Mouse (Mus musculus) kidney, postnatal 36 days (tissue): ENCODE data around the gene Pan3.

ENCODE experiments used
- DNase-seq, 2 experiments: peaks; one replicate each; pipeline ENCODE4 v3.0.0; 2021 to 2022; ENCODE audit warnings: mixed read lengths in 2 of 2

Gene Pan3

DNA sequence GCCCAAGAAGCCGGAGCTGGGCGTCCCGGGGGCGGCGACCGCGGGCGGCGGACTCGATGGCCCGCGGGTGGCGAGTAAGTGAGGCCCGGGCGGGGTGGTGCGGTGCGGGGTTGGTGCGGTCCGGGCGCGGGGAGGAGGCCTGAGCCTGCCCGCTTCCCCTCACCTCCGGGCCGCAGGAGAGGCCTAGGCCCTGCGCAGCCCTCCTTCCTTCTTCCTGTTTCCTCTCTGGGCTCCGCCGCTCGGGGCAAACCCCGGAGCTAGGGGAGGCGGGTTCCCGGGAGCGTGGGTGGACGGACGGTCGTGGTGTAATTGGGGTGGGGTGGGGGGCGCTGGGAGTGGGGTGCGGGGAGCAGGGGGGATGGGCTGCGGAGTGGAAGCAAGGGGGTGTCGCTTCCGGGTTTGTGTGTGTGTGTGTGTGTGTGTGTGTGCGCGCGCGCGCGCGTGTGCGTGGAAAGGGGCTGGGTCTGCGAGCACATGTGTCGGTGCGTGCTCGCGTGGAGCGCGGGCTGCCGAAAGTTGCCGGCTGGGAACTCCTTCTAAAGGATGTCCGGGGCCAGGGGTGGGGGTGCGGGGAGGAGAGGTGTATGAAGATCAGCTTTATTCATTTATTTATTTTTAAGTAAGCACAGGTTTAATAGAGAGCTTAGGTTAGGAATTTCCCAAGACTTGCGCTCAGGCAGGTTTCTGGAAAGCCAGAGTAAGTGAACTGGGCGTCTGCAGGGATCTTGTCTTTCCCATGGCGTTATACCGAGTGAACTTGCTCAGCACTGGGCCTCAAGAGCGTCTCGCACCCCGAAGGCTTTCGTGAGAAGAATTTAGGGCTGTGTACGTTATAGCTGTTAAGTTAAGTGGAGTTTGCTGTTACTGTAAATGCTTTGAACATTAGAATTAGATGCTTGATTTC, 1.2 kb downstream of the Pan3 start:
- peak; percentile 76 to 84 for DNase-seq

DNA sequence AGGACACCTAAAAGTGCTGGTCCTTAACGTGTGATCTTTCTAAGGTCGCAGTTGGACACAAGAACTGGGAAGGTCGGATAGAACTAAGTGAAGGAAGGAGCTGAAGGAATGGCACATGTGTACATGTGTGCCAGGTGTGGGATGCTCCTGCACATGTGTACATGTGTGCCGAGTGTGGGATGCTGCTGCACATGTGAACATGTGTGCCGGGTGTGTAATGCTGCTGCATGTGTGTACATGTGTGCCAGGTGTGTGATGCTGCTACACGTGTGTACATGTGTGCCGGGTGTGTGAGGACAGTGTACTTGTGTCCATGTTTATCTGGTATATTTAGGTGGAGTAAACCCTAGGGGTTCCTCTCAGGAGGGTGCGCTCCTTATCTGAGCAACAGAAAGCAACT, 3.0 kb downstream of the Pan3 start:
- DNase-seq: no peak

DNA sequence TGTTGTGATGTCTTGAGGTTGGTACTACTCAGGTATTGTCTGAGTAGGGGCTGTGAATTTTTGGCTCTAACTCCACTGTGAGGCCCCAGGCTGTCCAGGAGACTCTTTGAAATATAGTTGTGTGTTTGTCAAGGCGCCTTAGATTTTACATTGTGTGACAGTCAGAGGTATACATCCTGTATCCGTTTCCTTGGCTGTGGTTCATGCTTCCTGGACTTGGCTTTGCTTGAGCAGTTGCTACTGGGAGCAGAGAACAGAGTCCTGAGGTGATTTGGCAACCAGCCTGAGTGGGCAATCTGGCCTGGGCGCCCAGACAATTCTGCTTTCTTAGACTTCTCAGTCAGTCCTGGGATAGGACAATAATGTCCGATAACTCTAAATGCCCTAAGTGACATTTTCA, 5.3 kb downstream of the Pan3 start:
- DNase-seq: peak; percentile 85 to 88

DNA sequence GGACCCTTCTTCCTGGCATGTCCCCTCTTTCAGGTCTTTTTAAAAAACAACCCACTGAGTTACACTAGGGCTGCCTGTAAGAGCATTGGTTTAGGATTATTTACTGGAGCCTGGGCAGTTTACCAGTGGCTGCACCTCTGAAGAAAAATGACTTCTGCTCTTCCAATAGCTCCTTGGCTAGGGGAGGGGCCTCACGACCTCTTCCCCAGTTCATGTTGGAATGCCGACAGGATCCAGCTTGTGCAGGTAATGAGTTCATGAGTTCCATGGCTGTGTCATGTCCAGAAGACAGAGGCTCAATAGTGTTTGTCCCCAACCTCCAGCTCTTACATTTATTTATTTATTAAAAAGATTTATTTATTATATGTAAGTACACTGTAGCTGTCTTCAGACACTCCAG, 5.8 kb downstream of the Pan3 start:
- DNase-seq: peak; percentile 61 to 72

DNA sequence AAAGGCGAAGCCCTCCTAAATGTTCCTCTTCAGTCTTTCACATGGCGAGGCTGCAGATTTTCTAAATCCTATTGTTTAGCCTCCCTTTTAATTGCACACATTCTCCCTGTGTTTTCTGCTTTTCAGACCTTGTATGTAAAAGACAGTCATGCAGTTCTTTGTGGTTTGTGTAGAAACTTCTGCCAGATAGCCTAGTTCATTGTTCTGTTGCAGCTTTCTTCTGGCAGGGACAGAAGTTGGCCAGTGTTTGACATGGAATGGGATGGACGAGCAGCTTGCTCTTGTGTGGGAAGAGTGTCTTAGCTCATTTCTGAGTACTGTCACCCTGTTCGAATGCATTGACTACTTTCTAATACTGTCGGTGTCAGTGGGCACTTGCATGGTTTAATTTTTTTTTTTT, 6.5 kb downstream of the Pan3 start:
- DNase-seq: no peak

DNA sequence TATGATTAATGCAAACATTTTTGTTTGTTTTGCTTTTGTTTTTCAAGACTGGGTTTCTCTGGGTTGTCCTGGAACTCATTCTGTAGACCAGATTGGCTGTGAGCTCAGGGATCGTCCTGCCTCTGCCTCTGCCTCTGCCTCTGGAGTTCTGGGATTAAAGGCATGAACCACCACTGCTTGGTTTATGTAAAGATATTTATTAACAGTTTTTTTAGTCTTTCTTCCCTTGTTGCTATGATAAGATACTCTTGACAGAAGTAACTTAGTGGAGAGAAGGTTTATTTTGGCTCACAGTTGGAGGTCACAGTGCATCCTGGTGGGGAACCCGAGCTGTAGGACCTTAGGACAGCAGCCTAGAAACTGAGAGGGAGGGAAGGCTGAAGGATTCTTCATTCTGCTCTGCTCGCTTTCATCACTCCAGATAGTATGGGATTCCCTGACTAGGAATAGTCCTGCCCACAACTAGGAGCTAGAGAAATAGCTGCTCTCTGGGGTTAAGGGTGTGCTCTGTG, 11.1 kb downstream of the Pan3 start:
- no peak for DNase-seq

DNA sequence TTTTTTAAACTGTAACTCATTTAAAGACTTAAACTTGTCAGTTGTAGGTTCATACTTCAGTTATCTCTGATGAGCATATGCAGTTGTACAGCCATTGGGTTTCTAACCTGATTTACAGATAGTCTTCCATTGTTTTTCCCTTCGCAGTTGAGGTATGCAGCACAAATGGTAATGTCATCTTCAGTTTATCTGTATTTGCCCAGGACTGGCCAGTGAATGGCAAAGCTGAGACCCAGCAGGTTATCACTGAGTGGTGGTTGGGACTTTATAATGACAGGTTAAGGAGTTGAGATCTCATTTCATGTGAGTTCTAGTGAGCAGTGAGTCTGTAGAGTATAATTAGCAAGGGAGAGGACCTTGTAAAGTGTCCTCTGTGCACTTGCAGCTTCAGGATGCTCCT, 12.0 kb downstream of the Pan3 start:
- DNase-seq: no peak

DNA sequence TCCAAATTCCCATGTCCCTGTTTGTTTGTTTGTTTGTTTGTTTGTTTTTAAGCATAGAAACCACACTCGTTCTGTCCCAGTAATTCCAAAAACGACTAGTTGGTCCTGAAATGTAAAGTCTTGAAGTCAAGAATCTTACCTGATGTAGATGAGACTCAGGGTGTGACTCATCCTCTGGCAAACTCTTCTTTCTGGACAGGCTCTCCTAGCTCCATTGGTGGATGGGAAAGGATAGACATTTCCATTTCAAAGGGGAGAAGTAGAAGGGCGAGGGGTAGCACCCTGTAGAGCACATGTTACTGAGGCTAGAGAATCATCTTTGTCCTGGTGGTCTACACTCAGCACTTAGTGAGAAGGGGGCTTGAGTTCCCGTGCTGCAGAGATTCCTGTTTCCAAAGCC, 12.8 kb downstream of the Pan3 start:
- DNase-seq: no peak

DNA sequence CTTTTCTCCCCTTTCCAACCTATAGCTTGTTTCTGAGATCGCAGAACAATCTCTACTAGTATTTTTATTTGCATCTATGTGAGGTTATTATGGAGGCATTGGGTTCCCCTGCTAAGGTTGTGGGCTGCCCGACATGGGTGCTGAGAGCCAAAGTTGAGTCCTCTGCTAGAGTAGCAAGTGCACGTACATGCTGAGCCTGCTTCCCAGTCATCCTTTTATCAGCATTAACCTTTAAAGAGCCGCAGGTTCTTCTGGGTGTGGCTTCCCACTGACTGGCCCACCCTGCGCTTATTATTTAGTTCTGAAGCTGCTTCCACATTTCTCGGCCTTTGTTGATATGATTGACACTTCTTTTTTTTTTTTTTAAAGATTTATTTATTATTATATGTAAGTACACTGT, 14.3 kb downstream of the Pan3 start:
- DNase-seq: no peak

DNA sequence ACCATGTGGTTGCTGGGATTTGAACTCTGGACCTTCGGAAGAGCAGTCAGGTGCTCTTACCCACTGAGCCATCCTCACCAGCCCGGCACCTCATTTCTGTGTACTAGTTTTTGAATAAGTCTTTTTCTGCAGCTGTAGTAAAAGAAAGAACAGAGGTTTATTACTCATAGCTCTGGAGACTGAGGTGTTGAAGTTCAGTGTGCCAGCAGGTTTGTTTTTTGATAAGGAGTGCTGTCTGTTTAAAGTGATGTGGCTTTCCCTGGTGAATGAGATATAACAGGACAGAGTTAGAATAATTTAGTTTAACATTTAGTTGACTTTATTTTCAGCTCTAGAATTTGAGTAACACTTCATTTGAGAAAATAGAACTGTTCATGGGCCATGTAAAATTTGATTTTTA, 14.8 kb downstream of the Pan3 start:
- DNase-seq: no peak

DNA sequence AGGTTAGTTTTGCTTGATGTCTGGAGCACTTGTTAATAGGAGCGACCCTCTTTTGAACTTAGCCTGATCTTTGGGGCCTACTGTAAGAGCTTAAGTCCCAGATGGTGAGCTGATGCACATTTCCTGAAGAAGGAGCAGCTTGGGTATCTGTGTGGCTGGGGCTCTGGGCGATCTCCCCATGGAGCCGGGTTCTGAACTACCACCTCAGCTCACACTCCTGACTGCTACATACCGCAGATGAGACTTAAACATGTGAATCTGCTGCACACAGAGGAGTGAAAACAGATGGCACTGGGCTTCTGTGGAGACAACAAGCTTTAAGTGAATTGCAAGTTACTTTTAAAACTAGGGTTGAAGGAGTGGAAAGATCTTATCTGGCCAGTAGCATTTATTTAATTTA, 15.3 kb downstream of the Pan3 start:
- DNase-seq: no peak

DNA sequence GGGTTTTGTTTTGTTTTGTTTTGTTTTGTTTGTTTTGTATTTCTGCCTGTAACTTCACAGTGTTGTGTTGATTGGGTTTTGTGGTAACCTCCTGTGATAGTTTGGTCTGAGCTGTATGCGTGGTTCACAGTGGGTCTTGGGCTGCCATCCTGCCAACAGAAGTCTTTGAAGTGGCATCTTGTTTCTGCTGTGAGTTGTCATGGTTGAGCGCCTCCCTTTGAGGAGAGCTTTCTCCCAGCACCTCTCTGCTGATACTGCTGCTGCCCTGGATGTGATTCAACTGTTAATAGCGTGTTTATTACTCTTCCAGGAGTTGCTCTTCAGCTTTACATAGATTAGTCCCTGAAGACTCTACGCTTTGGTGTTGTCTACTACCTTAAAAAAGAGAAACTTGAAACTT, 18.6 kb downstream of the Pan3 start:
- peak; percentile 39 to 54 for DNase-seq

DNA sequence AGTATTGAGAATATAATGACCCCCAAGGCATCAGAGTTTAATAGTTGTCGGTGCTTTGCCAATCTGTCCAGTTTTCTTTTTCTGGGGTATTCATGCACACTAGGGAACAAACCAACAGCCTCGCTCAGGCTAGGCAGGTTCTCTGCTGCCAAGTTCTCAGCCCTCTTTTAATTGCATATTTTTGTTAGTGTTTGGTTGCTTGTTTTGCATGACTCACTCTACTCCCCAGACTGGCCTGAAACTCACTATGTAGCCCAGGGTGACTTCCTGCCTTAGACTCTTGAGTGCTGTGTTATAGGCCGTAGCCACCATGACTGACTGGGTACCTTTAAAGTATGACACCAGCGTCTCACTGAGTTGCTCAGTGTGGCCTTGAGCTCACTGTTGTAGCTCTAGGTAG, 19.0 kb downstream of the Pan3 start:
- DNase-seq: peak in 1 of 2 experiments; percentile 42

DNA sequence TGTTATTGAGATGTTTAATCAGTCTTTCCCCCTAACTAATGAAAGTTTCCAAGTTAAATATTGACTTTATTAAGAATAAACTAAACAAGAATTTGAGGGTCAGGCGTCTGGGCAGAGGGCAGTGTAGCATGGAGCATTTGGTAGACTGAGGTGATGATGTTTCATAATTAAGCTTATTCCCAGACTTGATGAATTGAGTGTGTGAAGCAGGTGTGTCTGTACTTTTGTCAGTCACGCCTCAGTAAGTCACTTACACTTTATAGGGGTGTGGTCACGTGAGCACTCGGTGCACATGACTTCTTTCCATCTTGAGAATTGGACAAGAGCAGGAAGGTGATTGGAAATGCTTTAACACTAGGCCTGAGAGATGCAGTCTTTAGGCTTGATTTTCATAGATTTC, 26.5 kb downstream of the Pan3 start:
- peak; percentile 70 to 75 for DNase-seq

DNA sequence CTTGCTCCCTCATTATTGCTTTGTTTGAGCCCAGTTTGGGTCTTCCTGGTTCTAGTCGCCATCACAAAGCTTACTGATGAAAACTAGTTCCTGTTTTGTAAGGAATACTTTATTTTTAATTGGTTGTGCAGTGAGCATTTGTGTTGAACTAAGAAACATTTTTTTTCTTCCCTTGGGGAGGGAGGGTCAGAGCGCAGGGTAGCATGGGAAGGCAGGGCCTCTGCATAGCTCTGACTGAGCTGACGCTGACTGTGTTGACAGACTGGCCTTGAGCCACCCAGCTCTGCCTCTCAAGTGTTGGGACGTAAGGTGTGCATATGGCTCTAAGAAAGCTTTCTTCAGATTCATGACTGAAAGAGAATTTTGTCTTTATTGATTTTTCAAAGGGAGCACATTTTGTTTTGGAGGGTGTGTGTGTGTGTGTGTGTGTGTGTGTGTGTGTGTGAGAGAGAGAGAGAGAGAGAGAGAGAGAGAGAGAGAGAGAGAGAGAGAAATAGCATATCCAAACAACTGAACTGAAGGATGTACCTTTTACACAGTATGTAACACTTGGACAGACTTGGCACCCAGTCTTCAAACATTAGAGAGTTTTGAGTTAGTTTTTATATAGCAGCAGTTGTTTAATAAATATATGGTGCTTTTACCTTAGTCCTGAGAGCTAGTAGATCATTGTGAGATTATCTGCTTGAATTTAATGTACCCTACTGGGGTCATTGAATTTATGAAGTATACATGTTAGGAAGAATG, 30.0 kb downstream of the Pan3 start:
- DNase-seq: peak in 1 of 2 experiments; percentile 25

DNA sequence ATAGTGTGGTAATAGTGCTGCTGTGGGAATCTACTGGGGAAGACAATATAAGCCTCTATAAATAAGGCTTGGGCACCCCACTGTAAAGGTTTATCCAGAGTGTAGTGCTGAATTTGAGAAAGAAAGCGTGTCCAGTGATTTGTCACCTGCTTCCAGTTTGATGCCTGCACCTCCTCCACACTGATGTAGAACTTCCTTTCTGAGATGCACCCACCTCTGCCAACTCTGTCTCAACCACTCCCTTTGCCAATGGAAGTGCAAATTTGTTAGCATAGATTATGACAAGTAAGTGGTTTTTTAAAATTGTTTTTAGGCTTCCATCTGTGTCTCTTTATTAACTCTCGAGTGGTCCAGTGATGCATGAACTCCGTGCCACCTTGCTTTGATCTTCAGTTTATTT, 33.3 kb downstream of the Pan3 start:
- DNase-seq: no peak

DNA sequence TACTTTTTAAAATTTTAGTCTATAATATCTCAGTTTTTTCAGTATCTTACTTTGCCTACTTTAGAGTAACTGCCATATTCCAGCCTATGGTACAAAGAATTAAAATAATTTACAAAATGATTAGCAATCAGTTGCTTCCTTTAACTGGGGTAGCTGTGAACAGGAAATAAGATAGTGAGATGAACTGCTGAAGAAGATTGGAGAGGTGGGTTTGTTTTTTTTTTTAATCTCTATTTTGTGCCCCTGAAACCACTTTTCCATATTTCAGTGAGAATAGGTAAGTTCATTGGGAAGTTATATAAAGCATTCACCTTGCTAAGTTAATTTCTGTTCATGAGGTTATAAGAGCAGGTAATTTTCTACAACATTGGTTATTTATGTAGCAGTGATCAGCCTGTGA, 36.4 kb downstream of the Pan3 start:
- no peak for DNase-seq

DNA sequence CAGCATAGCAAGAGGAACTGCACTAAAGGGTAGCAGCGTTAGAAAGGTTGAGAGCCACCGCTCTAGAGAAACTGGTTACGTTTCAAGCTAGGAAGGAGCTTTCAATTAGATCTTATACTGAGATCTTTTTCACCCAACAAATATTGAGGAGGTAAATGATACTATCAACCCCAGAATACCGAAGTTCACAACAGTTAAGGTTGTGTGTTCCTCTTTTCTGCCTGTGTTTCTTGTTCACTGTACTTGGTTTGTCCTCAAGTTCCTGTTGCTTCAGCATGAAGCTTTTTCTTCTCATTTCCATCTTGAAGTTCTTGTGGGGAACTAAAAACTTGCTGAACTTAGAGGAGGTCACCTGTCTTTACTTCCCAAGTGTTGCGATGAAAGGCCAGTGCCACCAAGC, 41.2 kb downstream of the Pan3 start:
- DNase-seq: no peak

DNA sequence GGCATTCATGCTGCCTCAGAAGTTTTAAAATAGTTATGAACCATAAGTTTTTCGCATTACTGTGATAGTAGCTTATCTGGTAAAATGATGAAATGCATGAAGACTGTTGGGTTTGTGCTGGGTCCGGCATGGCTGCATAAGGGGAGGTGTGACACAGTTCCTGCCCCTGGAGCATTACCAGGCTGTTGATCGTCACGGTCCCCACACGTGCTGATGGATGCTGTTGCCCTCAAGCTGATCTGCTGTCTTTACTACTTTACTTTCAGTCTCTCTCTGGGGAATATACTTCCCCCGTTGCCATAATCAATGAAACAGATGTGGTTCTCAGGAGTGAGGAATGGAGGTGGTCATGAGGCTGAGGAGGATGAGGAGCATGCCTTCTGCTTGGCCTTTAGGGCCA, 43.1 kb downstream of the Pan3 start:
- no peak for DNase-seq

DNA sequence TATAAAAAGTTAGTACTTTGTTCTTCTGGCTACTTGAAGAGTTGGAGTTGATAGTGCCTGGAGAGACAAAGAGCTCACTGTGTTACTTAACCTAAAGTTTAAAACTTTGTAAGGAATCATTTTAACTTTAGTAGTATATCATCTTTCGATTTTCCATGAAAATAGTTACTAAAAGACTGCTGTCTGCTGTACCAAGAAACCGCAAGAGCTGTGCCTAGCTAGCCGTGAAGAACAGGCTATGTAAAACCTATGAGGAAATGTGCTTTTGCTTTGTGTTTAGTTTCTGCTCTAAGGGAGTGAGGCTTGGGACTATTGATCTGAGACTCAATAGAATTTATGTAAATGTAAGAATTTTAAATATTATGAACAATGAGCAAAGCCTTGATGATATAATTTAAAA, 43.9 kb downstream of the Pan3 start:
- no peak for DNase-seq

DNA sequence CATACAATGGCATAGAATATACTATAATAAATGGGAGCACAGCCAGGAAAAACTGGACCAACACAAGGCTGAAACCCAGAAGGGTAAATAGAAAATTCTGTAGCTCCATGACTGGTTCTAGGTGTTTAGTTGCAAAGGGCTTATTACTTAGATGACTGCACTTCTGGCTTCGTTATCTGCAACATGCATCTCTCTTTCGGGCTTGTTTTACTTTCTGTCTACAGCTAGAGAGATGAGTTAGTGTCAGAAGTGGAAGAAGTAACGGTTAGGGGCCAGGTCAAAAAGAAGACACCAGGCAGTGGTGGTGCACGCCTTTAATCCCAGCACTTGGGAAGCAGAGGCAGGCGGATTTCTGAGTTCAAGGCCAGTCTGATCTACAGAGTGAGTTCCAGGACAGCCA, 46.1 kb downstream of the Pan3 start:
- no peak for DNase-seq

DNA sequence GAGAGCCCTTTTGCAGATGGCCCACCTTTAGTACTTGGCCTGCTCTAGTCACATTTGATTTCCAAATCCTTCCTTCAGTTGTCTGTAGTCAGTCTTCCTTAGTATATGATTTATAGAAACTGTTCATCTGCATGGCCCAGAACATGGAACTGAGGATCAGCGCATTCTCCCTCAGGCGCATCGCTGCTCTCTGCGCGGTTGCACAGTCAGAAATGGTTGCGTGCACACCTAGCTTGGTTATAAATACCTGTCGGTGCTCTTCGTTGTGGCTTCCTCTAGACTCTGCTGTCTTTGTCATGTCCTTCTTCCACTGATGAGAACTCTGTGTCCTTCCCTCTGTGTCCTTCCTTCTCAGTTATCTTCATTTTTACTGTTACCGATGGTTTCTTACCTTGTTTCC, 47.1 kb downstream of the Pan3 start:
- DNase-seq: no peak

DNA sequence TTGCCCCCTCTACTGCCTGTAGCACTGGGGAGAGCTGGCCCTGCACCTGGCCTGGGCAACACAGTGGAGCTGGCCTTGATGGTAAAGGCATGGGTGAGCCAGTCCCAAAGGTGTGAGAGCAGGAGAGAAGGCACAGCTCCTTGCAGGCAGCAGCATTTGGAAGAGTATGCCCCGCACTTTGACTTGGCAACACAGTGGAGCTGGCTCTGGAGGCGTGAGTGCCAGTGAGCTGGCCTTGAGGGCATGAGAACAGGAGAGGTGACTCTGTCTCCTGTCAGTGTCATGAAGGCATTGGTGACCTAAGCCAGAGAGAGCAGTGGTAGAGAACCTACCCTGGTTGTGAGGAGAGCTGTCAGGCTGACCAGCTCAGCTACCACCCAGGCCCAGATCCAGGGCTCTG, 49.4 kb downstream of the Pan3 start:
- DNase-seq: no peak

DNA sequence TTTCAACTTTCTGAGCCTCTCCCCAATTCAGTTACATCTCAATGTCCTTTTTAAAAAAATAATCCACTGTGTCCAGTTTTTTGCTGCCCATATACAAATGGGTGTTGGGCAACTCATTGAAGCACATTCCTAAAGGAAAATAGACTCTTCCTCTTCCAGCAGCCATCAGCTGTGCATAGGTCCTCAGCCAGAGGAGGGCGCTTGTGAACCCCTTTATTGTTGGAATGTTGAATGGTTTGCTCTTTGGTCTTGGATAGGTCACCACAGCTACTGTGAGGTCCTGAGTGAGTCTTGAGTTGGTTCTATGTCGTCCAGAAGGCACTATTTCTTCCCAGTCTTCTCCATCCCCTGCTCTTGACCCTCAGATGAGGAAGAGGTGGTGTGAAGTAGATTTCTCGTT, 54.2 kb downstream of the Pan3 start:
- DNase-seq: peak; percentile 54 to 77
